Mouse (Mus musculus): ENCODE data around the gene Nop53. TPM values are rescaled to one million over a fixed set of nuclear protein-coding genes. Genes with fewer than 3 reads are reported as not detected.

The Nop53 gene
- polyA plus RNA-seq, 1 experiment from 2014 or later: 168 TPM

- ATAC-seq (ENCODE audit: insufficient read depth, low FRiP score): no peak
- no peaks in the 10 kb centered on the region for H3K27me3 ChIP-seq (ENCODE audit: control insufficient read depth, insufficient read depth, low read length)
- H3K9ac ChIP-seq (ENCODE audit: low read length): no peak overlapping the region
- WGBS: 94% methylated on average over 3 of the region's 3 CpGs
- H3K36me3 ChIP-seq (ENCODE audit: control insufficient read depth, insufficient read depth, low read length): peaks cover 40% of the 10 kb centered on the region
- no peaks in the 10 kb centered on the region; the same call in 1 of the 2 replicates for H3K4me1 ChIP-seq (ENCODE audit: control insufficient read depth, insufficient read depth, low read length)
- H3K27ac ChIP-seq (ENCODE audit: low read length): no peak overlapping the region
- H3K9me3 ChIP-seq (replicated peaks; ENCODE audit: control insufficient read depth, low read length): no peaks in the 10 kb centered on the region
- H3K4me3 ChIP-seq (replicated peaks; ENCODE audit: low read length): no peak overlapping the region
- no peak overlapping the region for H3K4me2 ChIP-seq (ENCODE audit: low read depth, low read length)
These were observed 7.3 kb downstream of the Nop53 start for GRCm38 (mm10) chr7:15938621-15939020.

GRCm38 (mm10) chr7:15937491-15937890 lies 8.4 kb downstream of the Nop53 start:
- Histone ChIP-seq H3K4me3 (replicated peaks; ENCODE audit: low read length) (no peak overlapping the region), H3K4me2 (ENCODE audit: low read depth, low read length) (no peak overlapping the region), H3K9me3 (replicated peaks; ENCODE audit: control insufficient read depth, low read length) (no peaks in the 10 kb centered on the region), H3K36me3 (ENCODE audit: control insufficient read depth, insufficient read depth, low read length) (peaks cover 40% of the 10 kb centered on the region), H3K4me1 (ENCODE audit: control insufficient read depth, insufficient read depth, low read length) (no peaks in the 10 kb centered on the region), H3K9ac (ENCODE audit: low read length) (no peak overlapping the region), H3K27me3 (ENCODE audit: control insufficient read depth, insufficient read depth, low read length) (no peaks in the 10 kb centered on the region), H3K27ac (ENCODE audit: low read length) (no peak overlapping the region)
- no peak for ATAC-seq (ENCODE audit: insufficient read depth, low FRiP score)
- 85% methylated on average over 5 of the region's 5 CpGs for WGBS

- no peak overlapping the region for H3K9ac ChIP-seq (ENCODE audit: low read length)
- H3K4me3 ChIP-seq (replicated peaks; ENCODE audit: low read length): no peak overlapping the region
- WGBS: 56% methylated on average over 16 of the region's 16 CpGs
- no peaks in the 10 kb centered on the region for H3K9me3 ChIP-seq (replicated peaks; ENCODE audit: control insufficient read depth, low read length)
- no peaks in the 10 kb centered on the region for H3K4me1 ChIP-seq (ENCODE audit: control insufficient read depth, insufficient read depth, low read length)
- H3K36me3 ChIP-seq (ENCODE audit: control insufficient read depth, insufficient read depth, low read length): peaks cover 17% of the 10 kb centered on the region
- peak; percentile 58; the same call in 1 of the 2 replicates for ATAC-seq (ENCODE audit: insufficient read depth, low FRiP score)
- peak overlapping the region; percentile 28 for H3K27ac ChIP-seq (ENCODE audit: low read length)
- H3K4me2 ChIP-seq (ENCODE audit: low read depth, low read length): no peak overlapping the region
- H3K27me3 ChIP-seq (ENCODE audit: control insufficient read depth, insufficient read depth, low read length): no peaks in the 10 kb centered on the region
These were observed 12.2 kb downstream of the Nop53 start for GRCm38 (mm10) chr7:15933437-15934359.

- Histone ChIP-seq H3K9ac (ENCODE audit: low read length) (no peak overlapping the region), H3K4me3 (replicated peaks; ENCODE audit: low read length) (no peak overlapping the region), H3K27ac (ENCODE audit: low read length) (no peak overlapping the region), H3K27me3 (ENCODE audit: control insufficient read depth, insufficient read depth, low read length) (no peaks in the 10 kb centered on the region), H3K4me1 (ENCODE audit: control insufficient read depth, insufficient read depth, low read length) (no peaks in the 10 kb centered on the region), H3K9me3 (replicated peaks; ENCODE audit: control insufficient read depth, low read length) (no peaks in the 10 kb centered on the region), H3K36me3 (ENCODE audit: control insufficient read depth, insufficient read depth, low read length) (0 out of 2 replicates have a peak, but pooled peaks cover under 1% of the 10 kb centered on the region), H3K4me2 (ENCODE audit: low read depth, low read length) (no peak overlapping the region)
- ATAC-seq (ENCODE audit: insufficient read depth, low FRiP score): no peak
- 59% methylated on average over 3 of the region's 3 CpGs for whole genome bisulfite sequencing
These were observed 14.2 kb downstream of the Nop53 start for GRCm38 (mm10) chr7:15931635-15932034.

- H3K27me3 ChIP-seq (ENCODE audit: control insufficient read depth, insufficient read depth, low read length): no peaks in the 10 kb centered on the region
- H3K4me1 ChIP-seq (ENCODE audit: control insufficient read depth, insufficient read depth, low read length): no peaks in the 10 kb centered on the region
- WGBS: 67% methylated on average over 2 of the region's 2 CpGs
- no peak overlapping the region for H3K4me2 ChIP-seq (ENCODE audit: low read depth, low read length)
- H3K9ac ChIP-seq (ENCODE audit: low read length): no peak overlapping the region
- H3K9me3 ChIP-seq (replicated peaks; ENCODE audit: control insufficient read depth, low read length): no peaks in the 10 kb centered on the region
- H3K36me3 ChIP-seq (ENCODE audit: control insufficient read depth, insufficient read depth, low read length): no peaks in the 10 kb centered on the region
- no peak overlapping the region for H3K27ac ChIP-seq (ENCODE audit: low read length)
- no peak overlapping the region for H3K4me3 ChIP-seq (replicated peaks; ENCODE audit: low read length)
- no peak for ATAC-seq (ENCODE audit: insufficient read depth, low FRiP score)
These were observed 15.3 kb downstream of the Nop53 start for GRCm38 (mm10) chr7:15930543-15930942.

GRCm38 (mm10) chr7:15929910-15930309 lies 16.0 kb downstream of the Nop53 start:
- no peak overlapping the region for H3K4me3 ChIP-seq (replicated peaks; ENCODE audit: low read length)
- no peaks in the 10 kb centered on the region for H3K9me3 ChIP-seq (replicated peaks; ENCODE audit: control insufficient read depth, low read length)
- H3K36me3 ChIP-seq (ENCODE audit: control insufficient read depth, insufficient read depth, low read length): no peaks in the 10 kb centered on the region
- H3K27ac ChIP-seq (ENCODE audit: low read length): no peak overlapping the region
- H3K27me3 ChIP-seq (ENCODE audit: control insufficient read depth, insufficient read depth, low read length): no peaks in the 10 kb centered on the region
- ATAC-seq (ENCODE audit: insufficient read depth, low FRiP score): peak; percentile 45; the same call in 1 of the 2 replicates
- no peak overlapping the region for H3K9ac ChIP-seq (ENCODE audit: low read length)
- 28% methylated on average over 4 of the region's 4 CpGs for WGBS
- H3K4me2 ChIP-seq (ENCODE audit: low read depth, low read length): no peak overlapping the region
- H3K4me1 ChIP-seq (ENCODE audit: control insufficient read depth, insufficient read depth, low read length): no peaks in the 10 kb centered on the region

GRCm38 (mm10) chr7:15922220-15922773 lies 23.6 kb downstream of the Nop53 start, which contains the start of gene Selenow:
TSS of gene Selenow (minus strand) at chr7:15922402.
- Histone ChIP-seq H3K27me3 (ENCODE audit: control insufficient read depth, insufficient read depth, low read length) (no peaks in the 10 kb centered on the region), H3K9ac (ENCODE audit: low read length) (peak within 1 kb of the TSS; percentile 87), H3K9me3 (replicated peaks; ENCODE audit: control insufficient read depth, low read length) (no peaks in the 10 kb centered on the region), H3K27ac (ENCODE audit: low read length) (peak within 1 kb of the TSS; percentile 72), H3K4me1 (ENCODE audit: control insufficient read depth, insufficient read depth, low read length) (peaks cover 12% of the 10 kb centered on the region), H3K4me2 (ENCODE audit: low read depth, low read length) (peak within 1 kb of the TSS; percentile 82), H3K4me3 (replicated peaks; ENCODE audit: low read length) (peak within 1 kb of the TSS; percentile 89), H3K36me3 (ENCODE audit: control insufficient read depth, insufficient read depth, low read length) (peaks cover 9% of the 10 kb centered on the region; the same call in 1 of the 2 replicates)
- peak; percentile 95 for ATAC-seq (ENCODE audit: insufficient read depth, low FRiP score)
- 0% methylated on average over 33 of the region's 33 CpGs for WGBS

- Histone ChIP-seq H3K4me2 (ENCODE audit: low read depth, low read length) (peak overlapping the region; percentile 82), H3K27me3 (ENCODE audit: control insufficient read depth, insufficient read depth, low read length) (no peaks in the 10 kb centered on the region), H3K4me3 (replicated peaks; ENCODE audit: low read length) (peak overlapping the region; percentile 89), H3K27ac (ENCODE audit: low read length) (peak overlapping the region; percentile 72), H3K9ac (ENCODE audit: low read length) (peak overlapping the region; percentile 87), H3K4me1 (ENCODE audit: control insufficient read depth, insufficient read depth, low read length) (peaks cover 12% of the 10 kb centered on the region), H3K9me3 (replicated peaks; ENCODE audit: control insufficient read depth, low read length) (no peaks in the 10 kb centered on the region), H3K36me3 (ENCODE audit: control insufficient read depth, insufficient read depth, low read length) (peaks cover 14% of the 10 kb centered on the region; the same call in 1 of the 2 replicates)
- WGBS: 0% methylated on average over 10 of the region's 10 CpGs
- peak; percentile 25 for ATAC-seq (ENCODE audit: insufficient read depth, low FRiP score)
These were observed 24.1 kb downstream of the Nop53 start for GRCm38 (mm10) chr7:15921796-15922195.

- Histone ChIP-seq H3K4me2 (ENCODE audit: low read depth, low read length) (peak overlapping the region; percentile 82), H3K4me1 (ENCODE audit: control insufficient read depth, insufficient read depth, low read length) (peaks cover 12% of the 10 kb centered on the region), H3K36me3 (ENCODE audit: control insufficient read depth, insufficient read depth, low read length) (peaks cover 14% of the 10 kb centered on the region; the same call in 1 of the 2 replicates), H3K27ac (ENCODE audit: low read length) (no peak overlapping the region), H3K27me3 (ENCODE audit: control insufficient read depth, insufficient read depth, low read length) (no peaks in the 10 kb centered on the region), H3K9me3 (replicated peaks; ENCODE audit: control insufficient read depth, low read length) (no peaks in the 10 kb centered on the region), H3K9ac (ENCODE audit: low read length) (peak overlapping the region; percentile 87), H3K4me3 (replicated peaks; ENCODE audit: low read length) (peak overlapping the region; percentile 89)
- 88% methylated on average over 6 of the region's 6 CpGs for WGBS
- no peak for ATAC-seq (ENCODE audit: insufficient read depth, low FRiP score)
These were observed 25.2 kb downstream of the Nop53 start for GRCm38 (mm10) chr7:15920645-15921190.

All from stomach, embryonic 16.5 days (tissue).